Mouse (Mus musculus) kidney, embryonic 16.5 days (tissue): ENCODE data around the gene Col26a1. TPM values are rescaled to one million over a fixed set of nuclear protein-coding genes. Genes with fewer than 3 reads are reported as not detected.

ENCODE experiments used
- polyA plus RNA-seq: library from polyadenylated mRNA; unstranded; fragments of >200 nt; fragmentation: Nextera tagmentation; extraction: Ambion mirVana; gene quantifications from 2 replicates; pipeline ENCODE4 v1.2.1, GENCODE M21; 2015

Col26a1 gene
- polyA plus RNA-seq, 1 experiment from 2014 or later = 48.1 TPM

Other genes starting within 250 kb of the Col26a1 start
- not detected in 2 replicates for gene Myl10, start 190.1 kb downstream of the Col26a1 start, polyA plus RNA-seq
- 87.8 and 88.1 TPM in 2 replicates for gene Ift22, start 24.9 kb upstream of the Col26a1 start, polyA plus RNA-seq
- 291 and 296 TPM in 2 replicates for gene Fis1, start 70.1 kb upstream of the Col26a1 start, polyA plus RNA-seq
- 4.0 and 4.9 TPM in 2 replicates for gene Cldn15, start 83.4 kb upstream of the Col26a1 start, polyA plus RNA-seq
- gene Plod3, start 103.8 kb upstream of the Col26a1 start, polyA plus RNA-seq = 59.7 and 64.4 TPM in 2 replicates
- gene Znhit1, start 104.8 kb upstream of the Col26a1 start, polyA plus RNA-seq = 90.5 and 97.7 TPM in 2 replicates
- gene Vgf, start 143.2 kb upstream of the Col26a1 start, polyA plus RNA-seq = 0.24 and 0.28 TPM in 2 replicates
- gene Ap1s1, start 162.9 kb upstream of the Col26a1 start, polyA plus RNA-seq = 201 TPM in 2 replicates
- 0.29 and 0.53 TPM in 2 replicates for gene Serpine1, start 189.1 kb upstream of the Col26a1 start, polyA plus RNA-seq
- gene Trim56, start 233.0 kb upstream of the Col26a1 start, polyA plus RNA-seq = 9.4 and 11.9 TPM in 2 replicates